Mouse (Mus musculus) frontal cortex, adult 2 months (tissue): Measurements from ENCODE around the gene Tmem88b. TPM values are rescaled to one million over a fixed set of nuclear protein-coding genes. Genes with fewer than 3 reads are reported as not detected.
"Not testable (repeated sequence)": the region's sequence is repeated elsewhere in the genome, so short reads cannot be mapped to it uniquely, and the experiment has no call there.

Source experiments
- DNase-seq, 2 experiments: peaks; one replicate each; pipeline ENCODE4 v3.0.0; 2022; ENCODE audit warnings: low spot score in 1 of 2; ENCODE audit errors: extremely low spot score in 1 of 2
- polyA plus RNA-seq: library from polyadenylated mRNA; depleted of rRNA; stranded (reverse); fragments of >200 nt; gene quantifications from 2 replicates; pipeline ENCODE4 v1.2.3, GENCODE M21; 2012

Tmem88b gene
- polyA plus RNA-seq, 1 experiment = 24.2 TPM

GRCm38 (mm10) chr4:155761356-155762099 is 24.1 kb downstream of the Tmem88b start:
- no peak for DNase-seq

- DNase-seq = peak; percentile 93 to 99
Measured at GRCm38 (mm10) chr4:155760613-155761355, 24.9 kb downstream of the Tmem88b start, which contains the start of gene Atad3a. Gene Atad3a (minus strand): TSS chr4:155761093.

- no peak for DNase-seq
Measured at GRCm38 (mm10) chr4:155759862-155760612, 25.6 kb downstream of the Tmem88b start.

- DNase-seq = no peak
Measured at GRCm38 (mm10) chr4:155757011-155757410, 28.7 kb downstream of the Tmem88b start.

- no peak for DNase-seq
Measured at GRCm38 (mm10) chr4:155746575-155747490, 38.8 kb downstream of the Tmem88b start.

- no peak for DNase-seq
Measured at GRCm38 (mm10) chr4:155746036-155746548, 39.6 kb downstream of the Tmem88b start.

GRCm38 (mm10) chr4:155745136-155745535 is 40.5 kb downstream of the Tmem88b start:
- no peak for DNase-seq

- no peak for DNase-seq
Measured at GRCm38 (mm10) chr4:155744474-155744873, 41.2 kb downstream of the Tmem88b start.

GRCm38 (mm10) chr4:155742684-155743083 is 43.0 kb downstream of the Tmem88b start:
- DNase-seq = no peak

GRCm38 (mm10) chr4:155740681-155741080 is 45.0 kb downstream of the Tmem88b start:
- DNase-seq = not testable (repeated sequence)

- no peak for DNase-seq
Measured at GRCm38 (mm10) chr4:155739741-155740636, 45.7 kb downstream of the Tmem88b start.

- no peak for DNase-seq
Measured at GRCm38 (mm10) chr4:155739152-155739551, 46.5 kb downstream of the Tmem88b start.

- peak in 1 of 2 experiments; percentile 59 for DNase-seq
Measured at GRCm38 (mm10) chr4:155738262-155738661, 47.4 kb downstream of the Tmem88b start.

- no peak for DNase-seq
Measured at GRCm38 (mm10) chr4:155736421-155736820, 49.3 kb downstream of the Tmem88b start.

GRCm38 (mm10) chr4:155735788-155736187 is 49.9 kb downstream of the Tmem88b start:
- DNase-seq = no peak

GRCm38 (mm10) chr4:155734951-155735702 is 50.5 kb downstream of the Tmem88b start:
- DNase-seq = peak in 1 of 2 experiments; percentile 44

- DNase-seq = peak; percentile 84 to 87
Measured at GRCm38 (mm10) chr4:155734350-155734941, 51.2 kb downstream of the Tmem88b start, which contains the start of gene Tmem240. Gene Tmem240 (plus strand): TSS chr4:155734800.
